Mouse (Mus musculus) cerebellum, postnatal 10 days (tissue): ENCODE measurements around the gene Ptprk.

ENCODE experiments used
- DNase-seq, 2 experiments: peaks; one replicate each; pipeline ENCODE4 v3.0.0; 2021; ENCODE audit warnings: mixed read lengths in 2 of 2

The Ptprk gene

GRCm38 (mm10) chr10:28186018-28186800 is 111.6 kb downstream of the Ptprk start:
- no peak for DNase-seq

GRCm38 (mm10) chr10:28191440-28191839 is 116.8 kb downstream of the Ptprk start:
- DNase-seq, result no peak

- peak in 1 of 2 experiments; percentile 14 for DNase-seq
Observed at GRCm38 (mm10) chr10:28193630-28194029, 119.0 kb downstream of the Ptprk start.

GRCm38 (mm10) chr10:28200609-28201008 is 126.0 kb downstream of the Ptprk start:
- no peak for DNase-seq

- no peak for DNase-seq
Observed at GRCm38 (mm10) chr10:28209394-28209793, 134.8 kb downstream of the Ptprk start.

- DNase-seq, result no peak
Observed at GRCm38 (mm10) chr10:28212083-28212482, 137.5 kb downstream of the Ptprk start.

GRCm38 (mm10) chr10:28215153-28215552 is 140.5 kb downstream of the Ptprk start:
- peak; percentile 91 to 95 for DNase-seq

- no peak for DNase-seq
Observed at GRCm38 (mm10) chr10:28223602-28224001, 149.0 kb downstream of the Ptprk start.

GRCm38 (mm10) chr10:28224376-28224775 is 149.8 kb downstream of the Ptprk start:
- DNase-seq, result no peak

GRCm38 (mm10) chr10:28225536-28226075 is 151.0 kb downstream of the Ptprk start:
- DNase-seq, result no peak

GRCm38 (mm10) chr10:28227732-28228131 is 153.1 kb downstream of the Ptprk start:
- DNase-seq, result no peak

- no peak for DNase-seq
Observed at GRCm38 (mm10) chr10:28228208-28228607, 153.6 kb downstream of the Ptprk start.

- DNase-seq, result no peak
Observed at GRCm38 (mm10) chr10:28232273-28233167, 157.9 kb downstream of the Ptprk start.

- DNase-seq, result no peak
Observed at GRCm38 (mm10) chr10:28249047-28249446, 174.4 kb downstream of the Ptprk start.

GRCm38 (mm10) chr10:28251385-28251784 is 176.8 kb downstream of the Ptprk start:
- peak; percentile 6 to 14 for DNase-seq

GRCm38 (mm10) chr10:28260651-28261050 is 186.0 kb downstream of the Ptprk start:
- no peak for DNase-seq

GRCm38 (mm10) chr10:28262159-28262558 is 187.5 kb downstream of the Ptprk start:
- DNase-seq, result no peak

GRCm38 (mm10) chr10:28263546-28263945 is 188.9 kb downstream of the Ptprk start:
- no peak for DNase-seq

GRCm38 (mm10) chr10:28270273-28270672 is 195.7 kb downstream of the Ptprk start:
- DNase-seq, result no peak

GRCm38 (mm10) chr10:28271729-28272606 is 197.3 kb downstream of the Ptprk start:
- no peak for DNase-seq

- DNase-seq, result peak; percentile 23 to 48
Observed at GRCm38 (mm10) chr10:28278757-28279156, 204.1 kb downstream of the Ptprk start.

GRCm38 (mm10) chr10:28297531-28297930 is 222.9 kb downstream of the Ptprk start:
- no peak for DNase-seq
